Mouse (Mus musculus): ENCODE results near the gene Pdk2.

DNA sequence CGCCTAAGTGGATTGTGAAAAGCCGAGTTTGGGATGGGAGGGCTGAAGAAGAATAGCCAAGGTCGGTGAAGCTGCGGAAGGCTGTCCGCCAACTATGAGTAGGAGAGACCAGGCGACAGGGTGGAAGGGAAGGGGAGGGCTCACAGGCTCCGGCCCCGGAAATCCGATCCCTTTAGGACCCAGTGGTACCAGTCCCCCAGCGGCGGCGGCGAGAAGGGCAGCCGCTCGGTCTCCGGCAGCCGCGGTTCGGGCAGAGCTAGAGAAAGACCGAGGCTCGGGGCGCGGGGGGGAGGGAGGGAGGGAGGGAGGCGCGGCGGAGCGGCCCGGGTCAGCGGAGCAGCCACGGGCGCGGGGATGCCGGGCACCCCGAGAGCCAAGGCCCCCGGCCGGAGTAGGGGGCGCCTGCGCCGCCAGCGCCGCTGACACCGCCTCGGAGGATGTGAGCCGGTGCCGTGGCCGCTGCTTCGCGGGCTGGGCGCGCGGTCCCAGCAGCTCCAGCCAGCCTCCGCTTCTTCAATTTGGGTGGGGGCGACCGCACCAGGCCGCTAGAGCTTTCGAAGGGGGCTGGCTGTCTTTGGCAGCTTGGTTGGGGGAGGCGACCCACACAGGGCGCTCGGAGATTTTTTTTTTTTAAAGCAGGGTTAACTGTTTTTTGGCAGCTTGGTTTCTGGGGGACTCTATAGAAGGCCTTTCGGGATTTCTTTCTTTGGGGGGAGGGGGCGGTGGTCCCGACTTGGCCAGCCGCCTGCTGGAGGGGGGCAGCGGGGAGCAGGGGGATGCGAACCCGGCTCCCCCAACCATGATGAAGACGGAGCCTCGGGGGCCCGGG lies 50.2 kb downstream of the Pdk2 start, which contains the start of gene Ppp1r9b:
- TF ChIP-seq EP300 (IDR thresholded peaks at IDR 0.05; ENCODE audit: low read depth) (no peak), CTCF (IDR thresholded peaks at IDR 0.05; ENCODE audit: low read depth) (peak; percentile 76)
